Mouse (Mus musculus) gastrocnemius, postnatal 4 days (tissue): ENCODE results near the gene Fam214b. TPM values are rescaled to one million over a fixed set of nuclear protein-coding genes. Genes with fewer than 3 reads are reported as not detected.

ENCODE experiments used
- DNase-seq, 2 experiments: peaks; one replicate each; pipeline ENCODE4 v3.0.0; 2021 to 2022; ENCODE audit warnings: low spot score in 2 of 2, mixed read lengths in 2 of 2
- total RNA-seq, 2 experiments: library from RNA; stranded (reverse); gene quantifications; 2 replicates each; pipeline ENCODE4 v1.2.3; 2021

Gene Fam214b
- total RNA-seq, 2 experiments from 2014 or later: 20.6 to 25.1 TPM

DNA sequence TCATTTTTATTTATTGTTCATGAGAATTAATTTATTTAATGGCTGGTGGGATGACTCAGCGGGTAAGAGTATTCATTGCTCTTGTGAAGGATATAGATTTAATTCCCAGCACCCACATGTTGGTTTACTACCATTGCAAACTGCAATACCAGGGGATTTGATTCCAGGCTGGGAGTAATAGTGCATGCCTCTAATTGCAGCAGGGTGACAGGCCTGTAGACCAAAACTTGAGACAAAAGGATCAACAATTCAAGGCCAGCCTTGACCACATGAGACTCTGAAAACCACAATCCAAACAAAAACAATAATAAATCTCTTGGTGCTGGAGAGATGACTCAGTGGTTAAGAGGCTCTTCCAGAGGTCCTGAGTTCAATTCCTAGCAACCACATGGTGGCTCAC is 33.9 kb downstream of the Fam214b start:
- DNase-seq: no peak

- DNase-seq: peak; percentile 65 to 84
Observed at GRCm38 (mm10) chr4:43010161-43011038, 35.6 kb downstream of the Fam214b start, which contains the start of gene Fancg. TSS of gene Fancg (minus strand) at chr4:43010506.

DNA sequence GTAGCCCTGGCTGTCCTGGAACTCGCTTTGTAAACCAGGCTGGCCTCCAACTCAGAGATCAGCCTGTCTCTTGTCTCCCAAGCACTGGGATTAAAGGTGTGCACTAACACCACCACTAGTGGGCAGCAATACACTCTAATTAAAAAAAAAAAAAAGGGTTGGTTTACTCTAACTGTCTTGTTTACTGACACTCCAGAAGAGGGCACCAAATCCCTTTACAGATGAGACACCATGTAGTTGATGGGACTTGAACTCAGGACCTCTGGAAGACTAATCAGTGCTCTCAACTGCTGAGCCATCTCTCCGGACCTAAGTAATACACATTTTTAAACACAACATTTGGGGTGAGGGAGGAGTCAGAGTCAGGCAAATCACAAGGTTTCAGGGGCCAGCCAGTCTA is 40.3 kb downstream of the Fam214b start:
- DNase-seq: no peak

GRCm38 (mm10) chr4:43004951-43005350 is 41.1 kb downstream of the Fam214b start:
- no peak for DNase-seq

DNA sequence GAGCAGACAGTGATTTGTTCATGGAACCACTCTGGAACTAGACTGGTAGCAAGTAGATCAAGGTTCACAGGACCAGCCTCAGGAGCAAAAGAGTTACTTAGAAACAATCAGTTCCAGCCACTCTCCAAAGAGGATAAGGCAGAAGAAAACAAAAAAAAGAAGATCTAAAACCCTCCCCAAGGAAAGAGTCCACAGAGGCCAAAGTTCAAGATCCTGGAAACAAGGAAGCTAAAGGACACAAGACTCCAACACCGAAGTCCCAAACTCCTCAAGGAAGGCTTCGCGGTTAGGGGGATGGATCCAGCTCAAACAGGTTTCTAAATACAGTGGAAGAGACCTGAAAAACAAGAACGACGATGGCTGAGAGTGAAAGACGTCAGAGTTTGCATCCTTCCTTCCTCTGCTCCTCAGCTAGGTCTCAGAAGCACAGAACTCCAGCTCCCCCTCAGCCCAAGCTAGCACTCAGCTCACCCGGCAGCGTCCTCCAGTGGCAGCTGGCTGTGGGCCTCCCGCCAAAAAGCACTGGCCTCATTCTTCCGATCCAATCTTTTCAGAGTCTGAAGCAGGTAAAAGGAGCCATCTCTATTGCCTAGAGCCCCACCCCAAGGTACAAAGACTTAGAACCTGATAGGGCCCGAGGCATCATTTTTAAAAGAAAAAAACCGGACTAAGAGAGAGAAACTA is 43.1 kb downstream of the Fam214b start:
- DNase-seq: no peak

DNA sequence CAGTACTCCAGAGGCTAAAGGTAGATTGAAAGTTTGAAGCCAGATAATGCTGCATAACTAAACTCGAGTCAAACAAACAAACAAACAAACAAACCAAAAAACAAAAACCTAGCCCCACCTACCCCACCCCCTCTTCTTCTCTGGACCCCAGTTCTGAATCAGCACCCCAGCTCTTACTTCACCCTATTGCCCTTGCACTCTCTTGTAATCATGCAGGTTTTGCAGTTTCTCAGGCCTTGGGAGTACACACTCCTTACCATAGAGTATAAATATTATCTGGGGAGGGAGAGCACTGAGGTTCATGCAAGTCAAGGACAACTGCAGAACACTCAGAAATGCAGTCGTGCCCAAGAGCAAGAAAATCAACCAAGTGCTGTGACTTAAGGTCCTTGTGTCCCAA is 44.7 kb downstream of the Fam214b start:
- DNase-seq: no peak

GRCm38 (mm10) chr4:43000141-43000986 is 45.7 kb downstream of the Fam214b start, which contains the start of gene Vcp:
TSS of gene Vcp (minus strand) at chr4:43000507.
- peak; percentile 97 to 99 for DNase-seq

DNA sequence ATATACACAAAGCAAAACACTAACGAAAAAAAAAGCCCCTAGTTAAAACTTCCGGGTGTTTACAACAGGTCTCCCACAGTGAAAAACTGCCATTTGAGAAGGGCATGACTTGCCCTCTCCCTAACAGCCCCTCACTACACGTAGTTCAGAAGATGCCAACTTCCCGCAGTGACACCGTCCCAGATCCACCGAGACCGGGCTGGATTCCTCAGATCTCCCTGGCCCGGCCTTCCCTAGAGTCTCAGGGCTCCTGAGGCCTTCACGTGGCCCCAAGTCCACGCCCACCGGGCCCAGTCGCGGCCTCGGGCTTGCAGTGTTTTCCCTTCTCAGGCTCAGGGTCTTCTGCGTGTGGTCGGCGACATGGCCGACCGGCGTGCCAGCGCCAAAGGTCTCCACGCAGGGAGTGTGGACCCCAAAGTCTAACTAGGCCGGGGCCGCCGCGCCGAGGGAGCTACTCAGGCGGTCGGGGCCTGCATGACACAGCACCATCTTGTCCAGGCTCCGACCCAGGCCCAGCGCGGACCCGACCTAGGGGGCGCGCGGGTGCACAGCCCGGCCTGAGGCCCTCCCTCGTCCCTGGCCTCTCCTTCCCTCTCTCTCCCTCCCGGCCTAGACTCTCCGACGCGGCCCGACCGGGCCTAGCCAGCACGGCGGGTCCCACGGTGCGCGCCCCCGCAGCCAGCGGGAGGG is 46.4 kb downstream of the Fam214b start:
- DNase-seq: peak; percentile 53 to 73

DNA sequence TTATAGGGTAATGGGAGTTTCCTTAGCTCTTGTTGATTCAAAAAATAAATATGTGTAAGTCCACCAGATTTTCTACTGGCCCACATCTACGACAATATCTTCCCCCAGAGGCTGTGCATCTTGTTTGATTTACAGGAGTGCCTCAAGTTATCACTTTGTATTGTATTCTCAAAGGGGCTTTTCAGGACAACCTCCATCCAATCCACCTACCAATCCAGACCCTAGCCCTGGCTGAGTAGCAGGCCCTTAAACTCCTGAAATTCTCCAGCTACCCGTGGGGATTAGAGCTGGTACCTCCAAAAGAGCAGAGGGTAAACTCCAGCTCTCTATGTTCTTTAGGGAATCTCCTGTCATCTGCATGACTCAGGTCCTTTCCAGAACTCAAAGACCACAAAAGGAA is 48.0 kb downstream of the Fam214b start:
- DNase-seq: no peak

GRCm38 (mm10) chr4:42988296-42988695 is 57.7 kb downstream of the Fam214b start:
- no peak for DNase-seq

Other genes starting within 250 kb of the Fam214b start
- gene Fam205a1, start 192.3 kb downstream of the Fam214b start, total RNA-seq: under 1 TPM in 1 of 2 experiments, not detected in 1; 0.07 TPM
- under 1 TPM in 1 of 2 experiments, not detected in 1; 0.10 TPM for gene Gm12394, start 189.4 kb downstream of the Fam214b start, total RNA-seq
- gene Fam205c, start 172.0 kb downstream of the Fam214b start, total RNA-seq: not detected
- gene Phf24, start 129.6 kb downstream of the Fam214b start, total RNA-seq: 1 to 10 TPM; 1.1 to 1.5 TPM
- 10 to 100 TPM; 60.1 to 79.0 TPM for gene Dnajb5, start 96.4 kb downstream of the Fam214b start, total RNA-seq
- not detected for gene 1700022I11Rik, start 76.6 kb downstream of the Fam214b start, total RNA-seq
- gene Vcp, start 45.7 kb downstream of the Fam214b start, total RNA-seq: 100 to 1,000 TPM; 292 to 313 TPM
- 1 to 10 TPM; 5.5 to 8.7 TPM for gene Fancg, start 35.7 kb downstream of the Fam214b start, total RNA-seq
- gene Pigo, start 20.4 kb downstream of the Fam214b start, total RNA-seq: 10 to 100 TPM; 10.7 to 10.8 TPM
- 100 to 1,000 TPM in 1 of 2 experiments, 10 to 100 TPM in 1; 94.7 to 103 TPM for gene Stoml2, start 14.5 kb downstream of the Fam214b start, total RNA-seq
- 1 to 10 TPM; 5.9 to 7.2 TPM for gene Unc13b, start 12.7 kb upstream of the Fam214b start, total RNA-seq
- gene Atp8b5, start 220.9 kb upstream of the Fam214b start, total RNA-seq: under 1 TPM; 0.34 to 0.39 TPM